Mouse (Mus musculus) urinary bladder, postnatal 4 days (tissue): ENCODE results near the gene Acsm1.
"Not testable (repeated sequence)": the region's sequence is repeated elsewhere in the genome, so short reads cannot be mapped to it uniquely, and the experiment has no call there.

Source experiments
- DNase-seq, 2 experiments: peaks; one replicate each; pipeline ENCODE4 v3.0.0; 2021 to 2022; ENCODE audit warnings: low spot score in 2 of 2

Gene Acsm1

DNA sequence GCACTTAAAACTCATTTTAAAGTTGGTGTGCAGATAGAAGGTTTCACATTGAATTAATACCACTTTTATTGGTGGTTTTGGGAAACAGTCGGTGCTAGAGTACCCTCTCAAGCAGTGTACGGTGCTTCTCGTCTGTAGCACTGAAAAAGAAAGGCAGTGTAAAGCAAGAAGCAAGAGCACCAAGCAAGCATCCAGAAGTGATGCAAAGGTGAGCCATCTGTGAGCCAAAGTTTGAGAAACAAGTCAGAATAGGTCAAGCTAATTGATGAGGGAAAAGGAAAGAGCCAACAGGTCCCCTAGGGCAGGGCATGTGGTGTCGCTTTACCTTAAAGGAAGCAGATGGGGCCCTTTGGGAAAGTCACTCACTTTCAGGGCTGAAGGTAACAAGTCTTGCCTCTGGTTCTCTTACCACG lies at the start of gene Acsm1:
Gene Acsm1 (plus strand): TSS at position 363 of the 413 bp plus-strand sequence.
- no peak for DNase-seq

DNA sequence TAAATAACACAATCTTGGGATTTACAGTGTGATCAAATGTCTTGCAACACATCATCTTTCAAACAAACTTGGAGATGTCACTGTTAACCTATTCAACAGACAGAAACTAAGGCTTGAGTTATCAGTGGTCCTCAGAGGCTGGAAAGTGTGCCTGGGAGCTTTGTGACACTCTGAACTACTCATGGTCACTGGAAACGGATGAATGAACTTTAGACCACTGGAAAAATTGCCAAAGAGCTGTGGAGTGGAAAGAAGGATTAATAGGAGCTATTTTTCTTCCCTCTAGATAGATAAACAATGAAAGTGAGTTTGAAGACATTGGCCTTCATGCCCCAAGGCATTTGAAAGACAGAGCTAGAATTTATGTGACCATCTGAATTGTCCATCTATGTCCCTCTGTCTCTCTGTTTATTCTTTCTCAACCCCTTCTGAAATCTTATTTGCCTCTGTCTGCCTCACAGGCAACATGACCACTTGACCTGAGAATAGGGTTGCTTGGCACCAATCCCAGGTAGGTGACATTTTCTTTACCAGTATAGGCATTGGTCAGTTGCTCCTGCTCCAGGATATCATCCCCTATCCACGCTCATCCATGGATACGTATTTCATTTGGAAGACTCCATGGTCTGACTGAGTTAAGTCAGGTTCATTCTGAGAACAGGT lies 46.9 kb upstream of the Acsm1 start:
- DNase-seq: no peak

DNA sequence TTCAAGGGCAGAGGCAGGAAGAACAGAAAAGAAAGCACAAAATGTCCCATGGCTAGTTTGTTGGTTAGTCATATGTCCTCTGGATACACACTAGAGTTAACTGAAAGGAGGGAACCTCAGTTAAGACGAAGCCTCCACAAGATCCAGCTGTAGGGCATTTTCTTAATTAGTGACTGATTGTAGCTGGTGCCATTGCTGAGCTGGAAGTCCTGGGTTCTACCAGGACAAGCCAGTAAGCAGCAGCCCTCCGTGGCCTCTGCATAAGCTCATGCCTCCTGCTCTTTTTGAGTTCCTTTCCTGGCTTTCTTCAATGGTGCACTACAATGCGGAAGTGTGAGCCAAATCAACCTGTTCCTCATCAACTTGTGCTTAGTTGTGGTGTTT lies 46.4 kb upstream of the Acsm1 start:
- no peak for DNase-seq

DNA sequence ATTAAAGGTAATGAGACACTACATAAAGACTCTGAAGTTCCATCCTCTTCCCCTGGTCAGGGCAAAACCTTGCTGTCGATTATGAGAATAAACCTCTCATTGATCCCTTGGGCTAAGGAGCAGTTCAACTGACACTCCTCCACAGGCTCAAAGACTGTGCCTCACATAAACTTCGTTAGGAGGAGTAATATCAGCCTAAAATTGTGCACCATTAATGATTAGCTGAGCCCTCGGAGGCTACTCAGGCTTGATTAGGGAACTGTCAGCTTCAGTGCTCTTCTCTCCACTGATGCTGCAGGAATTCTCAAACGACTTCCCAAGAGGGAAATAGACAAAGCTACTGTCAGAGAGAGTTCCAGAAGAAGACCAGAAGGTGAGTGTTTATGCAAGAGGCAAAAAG lies 45.4 kb upstream of the Acsm1 start:
- no peak for DNase-seq

DNA sequence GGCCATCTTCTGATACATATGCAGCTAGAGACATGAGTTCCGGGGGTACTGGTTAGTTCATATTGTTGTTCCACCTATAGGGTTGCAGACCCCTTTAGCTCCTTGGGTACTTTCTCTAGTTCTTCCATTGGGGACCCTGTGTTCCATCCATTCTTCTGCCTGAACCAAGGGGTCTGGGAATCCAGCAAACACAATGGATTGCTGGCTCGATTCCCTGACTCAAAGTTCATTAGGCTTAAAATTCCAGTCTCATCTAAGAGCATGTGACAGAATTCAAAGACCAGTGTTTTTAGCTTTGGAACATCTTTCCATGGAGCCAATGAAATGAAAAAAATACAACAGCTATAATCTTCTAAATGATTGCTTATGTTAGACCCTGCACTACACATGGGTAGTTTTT lies 44.4 kb upstream of the Acsm1 start:
- DNase-seq: not testable (repeated sequence)

DNA sequence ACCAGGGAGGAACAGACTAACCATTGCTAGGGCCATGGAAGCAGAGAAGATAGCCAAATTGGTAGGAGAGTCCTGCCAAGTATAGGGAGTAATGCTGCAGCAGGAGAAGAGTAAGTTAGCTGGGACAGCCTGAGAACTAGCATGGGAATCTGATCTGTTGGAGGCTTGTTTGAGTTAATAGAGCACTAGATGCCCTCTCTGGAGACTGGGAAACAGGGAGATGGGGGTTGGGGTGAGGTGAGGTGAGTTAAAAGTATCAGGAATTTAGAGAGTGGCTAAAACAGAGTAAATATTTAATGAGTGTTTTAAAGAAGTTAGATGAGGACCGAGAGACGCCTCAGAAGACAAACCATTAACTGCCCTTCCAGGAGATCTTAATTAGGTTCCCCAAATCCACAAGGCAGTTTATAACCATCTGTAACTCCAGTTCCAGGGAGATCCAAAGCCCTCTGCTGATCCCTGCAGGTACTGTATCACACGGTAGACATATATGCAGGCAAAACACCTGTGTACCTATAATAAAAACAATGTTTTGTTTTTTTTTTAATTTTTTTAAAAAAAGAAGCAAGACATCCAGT lies 12.2 kb upstream of the Acsm1 start:
- no peak for DNase-seq

DNA sequence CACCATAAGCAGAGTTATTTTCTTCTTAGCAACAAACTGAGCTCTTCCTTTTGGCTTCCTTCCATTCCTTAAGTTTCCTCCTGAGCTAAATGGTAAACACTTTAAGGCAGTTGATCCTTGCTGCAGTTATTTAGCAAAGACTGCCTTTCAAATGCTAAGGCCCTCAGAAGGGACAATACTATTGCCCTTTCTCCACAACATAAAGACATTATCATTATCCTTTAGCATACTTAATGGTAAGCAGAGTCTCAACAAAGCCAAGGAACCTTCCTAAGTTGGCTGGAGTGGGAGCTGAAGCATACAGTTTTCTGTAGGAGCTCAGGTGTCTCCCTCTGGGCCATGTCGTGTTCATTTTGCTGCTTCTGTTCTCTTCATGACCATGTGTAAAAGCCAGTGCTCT lies 11.5 kb upstream of the Acsm1 start:
- no peak for DNase-seq

DNA sequence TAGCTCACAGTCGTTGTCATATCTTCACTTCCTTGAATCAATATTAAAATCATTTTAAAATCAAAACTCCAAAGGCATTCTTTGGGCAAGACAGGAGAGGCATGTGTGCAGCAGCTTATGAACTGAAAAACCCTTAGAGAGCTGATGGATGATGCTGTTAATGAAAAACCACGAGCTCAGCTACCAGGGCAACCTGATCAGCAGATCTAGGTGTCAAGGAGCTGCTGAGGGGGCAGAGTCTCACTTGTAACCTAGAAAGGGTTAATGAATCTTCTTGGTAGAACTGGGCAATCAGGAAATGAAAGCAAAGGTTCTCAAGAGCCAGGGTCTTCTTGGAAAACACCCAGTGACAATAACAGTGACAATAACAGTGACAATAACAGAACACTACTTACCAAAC lies 10.3 kb upstream of the Acsm1 start:
- DNase-seq: no peak

DNA sequence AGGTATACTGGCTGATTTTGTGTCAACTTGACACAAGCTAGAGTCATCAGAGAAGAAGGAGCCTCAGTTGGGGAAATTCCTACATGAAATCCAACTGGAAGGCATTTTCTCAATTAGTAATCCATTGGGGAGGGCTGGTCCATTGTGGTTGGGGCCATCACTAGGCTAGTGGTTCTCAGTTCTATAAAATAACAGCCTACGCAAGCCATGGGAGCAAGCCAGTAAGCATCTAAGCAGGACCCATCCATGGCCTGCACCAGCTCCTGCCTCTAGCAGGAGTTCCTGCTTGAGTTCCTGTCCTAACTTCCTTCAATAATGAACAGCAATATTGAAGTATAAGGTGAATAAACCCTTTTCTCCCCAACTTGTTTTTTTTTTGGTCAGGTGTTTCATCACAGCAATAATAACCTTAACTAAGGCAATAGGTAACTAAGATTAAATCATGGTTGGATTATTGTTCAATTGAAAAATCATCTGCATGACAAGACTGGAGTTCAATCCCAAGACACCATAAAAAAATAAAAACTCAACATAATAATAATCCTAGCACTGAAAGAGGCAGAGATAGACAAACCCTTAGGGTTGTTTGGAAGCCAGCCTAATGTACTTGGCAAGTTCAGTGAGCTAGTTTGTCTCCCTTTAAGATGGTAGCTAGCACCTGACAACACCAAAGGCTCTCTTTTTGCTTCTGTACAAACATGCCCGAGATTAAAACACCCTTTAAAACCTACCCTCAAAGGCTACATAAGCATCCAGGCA lies 5.5 kb upstream of the Acsm1 start:
- no peak for DNase-seq

DNA sequence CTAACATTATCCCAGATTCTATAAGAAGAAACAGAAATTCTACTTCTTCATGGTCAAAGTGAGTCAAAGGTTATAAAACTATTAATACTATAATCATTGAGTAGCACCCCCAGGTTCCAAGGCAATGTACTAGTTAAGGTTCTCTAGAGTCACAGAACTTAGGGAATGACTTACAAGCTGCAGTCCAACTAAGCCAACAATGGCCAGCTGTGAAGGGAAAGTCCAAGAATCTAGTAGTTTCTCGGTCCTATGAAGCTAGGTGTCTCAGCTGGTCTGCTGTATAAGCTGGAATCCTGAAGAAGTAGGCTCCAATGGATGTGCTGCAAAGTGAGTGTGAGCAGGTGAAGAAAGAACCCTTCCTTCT lies 4.9 kb upstream of the Acsm1 start:
- DNase-seq: no peak

DNA sequence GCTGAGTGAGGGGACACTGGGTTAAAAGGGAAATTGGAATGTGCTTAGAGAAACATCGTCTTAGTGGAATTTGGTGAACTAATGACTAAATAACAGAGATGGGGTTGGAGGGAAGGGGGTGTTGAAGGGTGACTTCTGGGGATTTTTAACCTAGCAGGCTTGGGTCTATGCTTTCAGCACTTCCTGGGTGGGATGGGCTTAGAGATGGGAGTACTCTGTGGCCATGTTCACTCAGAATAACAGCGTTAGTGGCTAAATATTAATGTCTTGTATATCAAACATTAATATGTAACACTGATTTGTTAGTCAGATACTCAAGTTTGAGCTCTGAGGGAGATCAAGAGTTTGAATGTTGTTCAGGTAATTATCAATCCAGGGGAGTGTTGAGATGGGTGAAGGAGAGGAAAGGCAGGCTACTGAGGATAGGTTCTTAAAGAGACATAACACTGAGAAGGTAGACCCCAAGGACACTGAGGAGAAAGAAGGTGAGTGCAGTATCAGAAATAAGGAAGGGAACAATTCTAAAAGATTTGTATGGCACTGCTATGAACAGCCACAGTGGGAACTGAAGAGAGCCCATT lies 1.8 kb upstream of the Acsm1 start:
- no peak for DNase-seq

DNA sequence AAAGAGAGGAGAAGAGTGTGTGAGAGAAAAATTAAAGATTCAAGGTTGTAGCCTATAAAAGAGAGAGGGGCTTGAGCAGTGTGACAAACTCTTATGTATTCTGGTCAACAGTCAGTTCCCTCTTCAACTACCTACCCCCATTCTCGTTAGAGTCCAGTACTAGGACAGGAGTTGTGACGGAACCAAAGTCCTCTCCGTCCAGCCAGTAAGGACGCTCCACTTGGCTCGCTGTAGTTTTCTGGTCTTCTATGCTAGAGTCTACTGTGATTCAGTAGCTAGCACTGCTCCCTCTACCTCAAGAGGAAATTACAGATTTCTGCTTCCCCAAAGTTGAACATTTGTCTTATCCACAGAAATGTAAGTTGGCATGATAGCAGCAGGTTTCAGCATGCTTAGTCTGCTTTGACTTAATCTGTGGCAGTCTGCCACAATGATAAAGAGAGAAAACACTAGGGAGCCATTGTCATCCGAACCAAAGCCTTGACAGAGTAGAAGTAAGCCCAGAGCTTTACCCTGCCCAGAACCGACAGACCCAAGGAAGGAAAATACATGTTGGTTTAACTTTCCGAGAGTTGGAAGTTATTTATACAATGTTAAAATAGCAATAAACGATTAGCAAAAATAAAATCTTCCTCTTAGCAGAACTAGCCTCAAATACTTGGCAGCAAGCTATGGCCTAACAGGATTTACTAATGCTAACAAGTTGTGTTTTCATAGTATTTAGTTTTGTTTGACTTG lies 731 bp upstream of the Acsm1 start:
- no peak for DNase-seq

DNA sequence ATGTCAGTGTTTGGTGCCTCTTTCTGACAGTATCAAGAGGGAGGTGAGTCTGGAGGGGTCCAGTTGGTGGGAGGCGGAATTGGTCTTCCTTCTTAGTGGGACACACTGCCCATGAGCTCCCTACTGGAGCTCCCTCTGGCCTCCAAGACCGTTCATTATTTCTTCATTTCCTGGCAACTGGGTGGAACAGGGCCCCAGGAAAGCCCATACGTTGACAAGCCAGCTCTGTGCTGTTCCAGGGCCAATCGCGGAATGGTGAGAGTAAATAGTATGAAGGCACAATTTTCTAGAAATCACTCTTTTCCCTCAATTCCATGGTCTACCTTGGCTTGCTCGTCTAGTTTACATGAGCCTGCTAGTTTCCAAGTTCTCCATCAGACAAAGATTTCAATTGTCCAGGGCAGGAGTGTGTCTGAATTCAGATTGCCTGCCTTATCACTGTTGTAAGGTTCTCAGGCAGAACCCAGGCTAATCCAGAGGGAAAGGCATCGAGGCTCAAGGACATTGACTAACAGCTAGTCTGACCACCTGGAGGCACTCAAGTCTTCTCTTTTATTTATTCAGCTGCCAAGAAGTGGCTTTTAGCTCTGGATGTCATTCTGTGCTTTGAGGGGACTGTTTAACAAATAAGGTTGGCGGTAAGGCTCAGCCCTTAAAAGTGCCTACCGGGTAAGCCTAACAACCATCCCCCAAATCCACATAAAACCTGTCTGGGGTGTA lies 1.1 kb downstream of the Acsm1 start:
- DNase-seq: no peak

DNA sequence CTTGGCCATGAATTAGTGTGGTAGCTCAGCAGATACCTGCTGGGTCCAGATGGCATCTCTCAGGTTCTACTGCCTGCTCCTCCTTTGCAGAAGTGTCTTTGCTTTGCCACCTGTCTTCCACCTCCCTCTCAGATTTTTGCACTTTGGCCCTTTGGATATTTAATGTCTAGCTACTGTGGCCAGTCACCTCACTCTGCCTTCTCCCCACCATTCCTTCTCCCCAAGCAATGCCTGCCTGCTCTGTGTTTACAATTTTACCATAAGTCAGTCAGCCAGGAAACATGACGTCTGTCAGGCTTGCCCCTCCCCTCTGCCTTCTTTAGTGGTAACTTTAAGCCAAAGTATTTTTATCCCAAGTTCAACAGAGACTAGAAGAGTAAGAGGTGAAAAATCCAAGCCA lies 9.7 kb downstream of the Acsm1 start:
- DNase-seq: no peak

DNA sequence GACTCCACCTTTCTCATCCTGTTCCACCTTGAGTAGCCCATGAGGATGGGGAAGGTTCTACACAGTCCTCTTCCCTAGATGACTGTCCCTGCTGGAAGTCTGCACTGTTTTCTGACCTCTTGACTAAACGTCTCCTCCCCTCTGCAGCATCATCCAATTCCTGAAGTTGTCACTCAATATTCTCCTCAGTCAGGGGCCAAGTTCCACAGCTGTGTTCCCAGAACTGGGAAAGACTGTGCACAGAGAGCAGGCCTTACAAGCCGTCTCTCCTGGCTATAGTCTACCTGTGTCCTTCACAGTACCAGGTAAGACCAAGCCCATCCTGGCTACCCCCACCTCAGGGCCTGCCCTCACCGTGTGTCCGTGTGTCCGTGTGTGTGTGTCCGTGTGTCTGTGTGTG lies 10.8 kb downstream of the Acsm1 start:
- DNase-seq: no peak

DNA sequence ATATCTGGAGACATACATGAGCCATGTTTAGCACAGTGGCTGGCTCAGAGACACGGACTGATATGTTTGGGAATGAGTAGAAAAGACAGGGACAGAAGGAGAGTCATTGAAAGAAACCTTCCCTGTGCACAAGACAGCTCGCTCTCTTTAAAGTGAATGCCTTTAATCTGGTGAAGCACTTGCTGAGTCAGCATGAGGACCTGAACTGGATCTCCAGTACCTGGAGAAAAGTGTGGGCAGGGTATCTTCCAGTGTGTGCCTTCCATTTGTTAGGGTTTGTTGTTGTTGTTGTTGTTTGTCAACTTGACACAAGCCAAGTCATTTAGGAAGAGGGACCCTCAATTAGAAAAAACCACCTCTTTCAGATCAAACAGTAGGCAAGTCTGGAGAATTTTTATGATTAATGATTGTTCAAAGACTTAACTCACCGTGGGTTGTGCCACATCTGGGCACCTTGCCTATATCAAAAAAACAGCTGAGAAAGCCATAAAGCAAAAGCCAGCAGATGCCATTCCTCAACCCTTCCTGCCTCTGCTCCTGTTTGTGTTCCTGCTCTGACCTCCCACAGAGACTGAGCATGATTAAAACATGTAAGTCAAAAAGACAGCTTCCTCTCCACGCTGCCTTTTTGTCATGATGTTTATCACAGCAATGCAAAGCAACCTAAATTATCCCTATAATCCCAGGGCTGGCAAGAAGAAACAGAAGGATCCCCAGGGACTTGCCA lies 11.5 kb downstream of the Acsm1 start:
- DNase-seq: no peak

DNA sequence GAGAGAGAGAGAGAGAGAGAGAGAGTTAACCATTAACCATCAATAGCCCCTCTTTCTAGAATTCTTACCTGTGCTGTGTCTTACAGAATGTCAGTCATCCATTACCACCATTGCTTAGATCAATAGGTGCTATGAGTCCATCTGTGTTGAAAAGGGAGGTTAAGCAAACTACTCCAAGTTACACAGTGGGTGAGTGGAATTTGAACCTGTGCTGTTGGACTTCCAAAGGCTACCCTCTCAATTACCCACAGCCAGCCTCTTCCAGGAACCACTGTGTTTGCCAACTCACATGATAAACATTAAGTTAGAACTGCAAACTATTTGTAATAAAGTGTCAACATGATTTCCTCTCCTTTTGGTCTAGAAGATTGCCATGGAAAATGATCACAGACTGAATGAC lies 13.3 kb downstream of the Acsm1 start:
- no peak for DNase-seq

DNA sequence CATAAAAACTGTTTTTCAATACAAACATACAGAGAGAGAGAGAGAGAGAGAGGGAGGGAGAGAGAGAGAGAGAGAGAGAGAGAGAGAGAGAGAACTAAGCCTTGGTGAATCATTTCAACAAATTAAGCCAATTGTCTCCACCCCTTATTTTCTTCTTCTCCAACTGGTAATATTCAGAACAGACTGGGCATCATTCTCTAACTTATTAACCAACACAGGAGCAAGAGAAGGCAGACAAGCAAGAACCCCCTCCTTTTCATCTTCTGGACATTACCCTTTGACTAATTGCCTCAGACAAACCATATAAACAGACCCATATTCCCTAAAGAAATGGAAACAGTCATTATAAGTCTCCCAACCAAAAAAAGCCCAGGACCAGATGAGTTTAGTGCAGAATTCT lies 31.9 kb downstream of the Acsm1 start:
- DNase-seq: no peak

DNA sequence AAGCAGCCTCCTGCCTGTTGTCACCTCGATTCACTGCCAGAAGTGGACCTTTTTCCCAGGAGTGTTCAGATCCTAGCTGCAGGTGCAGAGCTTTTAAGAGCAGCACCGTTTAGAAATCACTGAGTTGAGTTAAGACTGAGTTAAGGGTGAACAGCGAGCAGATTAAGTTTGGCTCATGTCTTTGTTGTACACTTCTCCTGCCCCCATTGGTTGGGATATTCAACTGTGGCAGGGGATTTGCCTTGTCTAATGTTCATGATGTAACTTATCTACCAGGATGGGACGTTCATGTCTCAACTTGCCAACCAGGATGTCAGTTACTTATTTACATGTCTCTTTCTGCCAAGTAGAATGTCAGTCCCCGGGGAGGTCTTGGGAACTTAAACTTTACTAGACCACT lies 35.5 kb downstream of the Acsm1 start:
- no peak for DNase-seq

DNA sequence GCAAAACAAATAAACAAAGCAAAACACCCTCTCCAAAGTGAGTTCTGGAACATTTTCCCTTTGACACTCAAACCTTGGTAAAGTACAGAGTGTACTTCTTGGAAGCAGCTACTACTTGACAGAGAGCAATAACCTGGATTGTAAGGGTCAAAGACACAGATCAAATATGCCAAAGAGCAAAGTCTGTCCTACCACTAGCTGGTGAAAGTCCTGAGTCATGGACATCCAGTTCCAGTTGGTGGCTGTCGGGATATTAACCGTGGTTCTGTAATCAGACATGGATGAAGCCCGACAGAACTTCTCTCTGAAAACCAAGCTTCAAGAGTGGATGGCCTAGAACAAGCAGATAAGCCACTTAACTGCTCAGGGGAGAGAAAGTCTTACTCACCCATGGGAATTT lies 61.1 kb downstream of the Acsm1 start:
- DNase-seq: no peak

DNA sequence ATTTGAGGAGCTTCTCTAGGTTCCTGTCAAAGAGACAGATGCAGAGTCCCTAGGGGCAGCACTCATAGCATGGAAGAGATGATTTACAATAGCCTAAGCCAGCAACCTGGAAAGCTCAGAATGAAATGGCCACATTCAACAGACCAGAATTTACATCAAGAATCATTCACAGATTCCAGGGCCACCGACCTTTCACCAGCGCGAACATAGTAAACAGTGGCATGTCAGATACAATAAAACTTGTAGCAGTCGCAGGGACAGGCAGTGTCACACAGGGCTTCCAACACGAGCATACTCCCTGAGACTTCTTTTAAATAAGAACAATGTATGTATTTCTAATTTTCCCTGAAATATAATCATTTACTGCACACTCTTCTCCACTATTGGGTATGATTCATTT lies 63.6 kb downstream of the Acsm1 start:
- DNase-seq: no peak
